Mouse (Mus musculus): ENCODE measurements around the gene Liph.
A peak's percentile ranks its signal among the peaks of the same experiment; 100 is the strongest.
"Not testable (repeated sequence)": the region's sequence is repeated elsewhere in the genome, so short reads cannot be mapped to it uniquely, and the experiment has no call there.

Gene Liph

DNA sequence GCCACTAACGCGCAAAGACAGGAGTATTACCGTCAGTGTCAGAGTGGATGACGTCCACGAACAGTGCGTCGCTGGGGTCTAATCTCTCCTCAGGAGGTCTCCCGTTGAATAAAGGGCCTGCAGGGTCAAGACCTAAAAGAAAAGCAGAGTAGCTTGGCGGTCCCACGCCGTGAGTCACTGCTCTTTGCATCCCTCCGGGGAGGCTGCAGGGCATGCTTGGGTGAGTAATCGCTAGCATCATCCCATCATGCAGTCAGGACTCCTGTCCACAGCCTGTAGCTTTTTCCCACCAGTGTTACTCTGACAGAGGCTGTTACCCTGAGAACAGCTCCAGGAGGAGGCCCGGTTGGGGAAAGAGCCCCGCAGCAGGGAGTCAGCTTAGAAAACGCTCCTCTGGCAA lies 19.3 kb downstream of the Liph start:
- no peak for DNase-seq (ENCODE audit: low spot score in 2 of 2)

- no peak for DNase-seq (ENCODE audit: low spot score in 2 of 2)
These were observed 24.0 kb downstream of the Liph start for GRCm38 (mm10) chr16:21971446-21971845.

DNA sequence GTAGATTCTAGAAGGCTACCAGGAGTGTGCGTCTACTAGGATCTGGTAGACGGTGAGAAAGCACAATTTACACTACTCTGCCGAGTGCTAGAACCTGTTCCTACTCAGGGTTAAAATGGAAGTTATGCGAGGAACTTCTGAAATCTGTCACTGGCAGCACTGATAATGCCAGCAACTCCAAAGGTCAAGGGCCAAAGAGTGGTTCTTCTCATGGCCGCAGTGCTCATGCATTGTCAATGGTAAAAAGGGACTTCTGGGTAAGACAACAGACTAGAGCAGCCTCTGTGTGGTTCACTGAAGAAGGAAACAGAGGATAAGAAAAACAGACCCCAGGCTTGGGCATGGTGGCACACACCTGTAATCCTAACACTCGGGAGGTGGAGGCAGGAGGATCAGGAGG lies 24.9 kb downstream of the Liph start:
- DNase-seq (ENCODE audit: low spot score in 2 of 2), result no peak

DNA sequence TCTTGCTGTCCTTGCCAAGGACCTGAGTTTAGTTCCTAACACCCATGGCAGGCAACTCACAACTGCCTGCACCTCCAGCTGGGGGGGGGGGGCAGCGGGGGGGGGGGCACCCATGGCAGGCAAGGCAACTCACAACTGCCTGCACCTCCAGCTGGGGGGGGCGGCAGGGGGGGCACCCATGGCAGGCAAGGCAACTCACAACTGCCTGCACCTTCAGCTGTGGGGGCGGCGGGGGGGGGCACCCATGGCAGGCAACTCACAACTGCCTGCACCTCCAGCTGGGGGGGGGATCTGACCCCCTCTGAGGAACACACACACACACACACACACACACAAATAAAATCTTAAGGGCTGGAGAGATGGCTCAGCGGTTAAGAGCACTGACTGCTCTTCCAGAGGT lies 25.6 kb downstream of the Liph start:
- DNase-seq (ENCODE audit: low spot score in 2 of 2), result no peak

DNA sequence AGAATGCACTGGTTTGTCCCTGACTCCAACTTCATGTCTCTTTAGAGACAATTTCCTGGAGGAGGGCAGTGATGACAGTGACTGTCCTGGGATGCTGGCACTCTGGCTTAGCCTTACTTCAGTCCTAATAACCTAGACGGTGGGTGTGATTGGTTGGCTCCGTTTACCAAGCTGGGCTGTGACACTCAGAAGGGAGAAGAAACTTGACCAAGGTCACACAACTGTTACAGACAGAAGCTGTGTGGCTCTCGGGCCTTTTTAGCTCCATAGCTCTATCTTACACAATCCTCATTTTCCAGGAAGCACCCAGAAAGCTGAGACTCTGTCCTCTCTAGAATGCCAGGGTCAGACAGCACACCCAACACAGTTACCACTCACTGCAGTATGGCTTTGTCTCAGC lies 29.9 kb downstream of the Liph start:
- DNase-seq (ENCODE audit: low spot score in 2 of 2), result no peak

GRCm38 (mm10) chr16:21955591-21955990 lies 39.9 kb downstream of the Liph start:
- DNase-seq (ENCODE audit: low spot score in 2 of 2), result no peak

GRCm38 (mm10) chr16:21946761-21947715 lies 48.4 kb downstream of the Liph start, which contains the start of gene Tmem41a:
Gene Tmem41a (minus strand): TSS chr16:21947552.
- DNase-seq (ENCODE audit: low spot score in 2 of 2), result peak; percentile 86

- no peak for DNase-seq (ENCODE audit: low spot score in 2 of 2)
These were observed 67.0 kb downstream of the Liph start for GRCm38 (mm10) chr16:21928471-21928870.

GRCm38 (mm10) chr16:21916681-21917080 lies 78.8 kb downstream of the Liph start:
- DNase-seq (ENCODE audit: low spot score in 2 of 2), result no peak

- DNase-seq (ENCODE audit: low spot score in 2 of 2), result peak; percentile 37 to 55
These were observed 82.1 kb downstream of the Liph start for GRCm38 (mm10) chr16:21913347-21913746.

GRCm38 (mm10) chr16:21908906-21909305 lies 86.6 kb downstream of the Liph start:
- not testable (repeated sequence) for DNase-seq (ENCODE audit: low spot score in 2 of 2)

- DNase-seq (ENCODE audit: low spot score in 2 of 2), result no peak
These were observed 88.6 kb downstream of the Liph start for GRCm38 (mm10) chr16:21906902-21907301.

DNA sequence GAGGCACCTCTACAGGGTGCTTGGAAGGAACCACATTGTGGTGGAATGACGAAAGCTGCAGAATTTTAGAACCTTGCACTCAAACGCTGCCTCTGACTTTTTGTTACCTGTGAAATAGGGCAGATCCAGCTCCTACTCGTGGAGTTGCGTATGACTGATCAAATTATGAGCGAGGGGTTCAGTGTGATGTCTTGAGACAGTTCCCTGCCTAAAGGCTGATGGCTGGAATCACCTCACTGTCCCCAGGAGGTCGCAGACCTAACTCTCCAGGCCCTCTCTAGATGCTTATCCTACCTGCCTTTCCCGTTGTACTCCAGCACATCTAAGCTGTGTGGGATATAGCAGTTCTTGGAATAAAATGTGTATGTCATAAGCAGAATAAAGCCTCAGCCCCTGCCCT lies 89.5 kb downstream of the Liph start:
- DNase-seq (ENCODE audit: low spot score in 2 of 2), result no peak

DNA sequence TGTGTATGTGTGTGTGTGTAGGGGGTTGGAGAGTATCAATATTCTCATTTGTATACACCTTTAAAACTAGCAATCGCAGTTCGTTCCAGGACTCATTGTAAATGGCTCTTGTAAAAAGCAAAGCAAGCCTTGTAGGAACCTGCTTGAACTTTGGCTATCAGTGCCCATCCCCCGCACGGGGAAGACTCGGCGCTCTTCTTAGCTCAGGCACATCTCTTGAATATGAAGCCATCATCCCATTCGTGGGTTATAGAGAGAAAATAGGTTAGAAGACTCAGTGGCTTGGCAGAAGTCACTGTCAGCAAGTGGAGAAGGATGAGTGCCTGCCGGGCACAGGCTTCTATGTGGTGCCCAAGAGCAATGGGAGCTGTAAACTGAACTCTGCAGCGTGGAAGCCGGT lies 90.8 kb downstream of the Liph start:
- no peak for DNase-seq (ENCODE audit: low spot score in 2 of 2)

Data from spleen, postnatal 36 days (tissue).